Mouse (Mus musculus): ENCODE results near the gene Fpr-rs4.

DNA sequence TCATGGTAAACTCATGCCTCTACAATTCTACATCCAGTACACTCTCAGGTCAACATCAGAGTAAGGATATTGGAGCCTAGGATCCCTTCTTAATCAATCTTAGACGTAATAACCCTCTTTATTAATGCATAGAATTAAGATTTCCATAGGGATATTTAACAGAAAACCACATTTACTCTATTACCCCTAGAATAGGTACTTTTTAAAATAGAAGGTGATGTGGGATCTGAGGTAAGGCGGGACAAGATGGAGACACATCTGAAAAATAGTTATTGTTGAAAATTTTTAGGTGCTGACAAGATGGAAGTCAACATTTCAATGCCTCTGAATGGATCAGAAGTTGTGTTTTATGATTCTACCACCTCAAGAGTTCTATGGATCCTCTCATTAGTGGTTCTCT, at the start of gene Fpr-rs4:
- TF ChIP-seq GATA1 (IDR thresholded peaks at IDR 0.05; ENCODE audit: low read length), result no peak
- TF ChIP-seq TAL1 (IDR thresholded peaks at IDR 0.05; ENCODE audit: low read length), result no peak

All from erythroblast, embryonic 14.5 days (primary cell).